Mouse (Mus musculus) heart, postnatal 0 days (tissue): ENCODE measurements at regions not wholly inside any gene's neighbourhood (a gene's known extent, or its start where the extent isn't known, plus 50 kb on each side); places are given as distances from the start of the nearest gene placed in this dataset.

Source experiments
- CTCF ChIP-seq: IDR thresholded peaks from 2 replicates; pipeline ENCODE4 v1.5.1; 2016; ENCODE audit warnings: antibody characterized with exemption, control low read depth, low read depth
- EP300 ChIP-seq: IDR thresholded peaks from 2 replicates; pipeline ENCODE4 v1.6.1; 2016; ENCODE audit warnings: antibody characterized with exemption, low read depth

- TF ChIP-seq CTCF (no peak), EP300 (no peak)
Observed at GRCm38 (mm10) chr9:41470010-41470409, 308.5 kb upstream of the Ubash3b start.
